Mouse (Mus musculus): ENCODE results near the gene Daam2.

GRCm38 (mm10) chr17:49564489-49564888 lies 346 bp upstream of the Daam2 start:
- TF ChIP-seq CTCF (IDR thresholded peaks at IDR 0.05; ENCODE audit: borderline replicate concordance, insufficient read depth, low read depth, low read length) (no peak), POLR2A (IDR thresholded peaks at IDR 0.05; ENCODE audit: borderline replicate concordance, insufficient read depth, low read length) (no peak)

All from cerebellum, adult 2 months (tissue).